Mouse (Mus musculus): Measurements from ENCODE around the gene Tbc1d15.
"Not testable (repeated sequence)": the region's sequence is repeated elsewhere in the genome, so short reads cannot be mapped to it uniquely, and the experiment has no call there.

Gene Tbc1d15

DNA sequence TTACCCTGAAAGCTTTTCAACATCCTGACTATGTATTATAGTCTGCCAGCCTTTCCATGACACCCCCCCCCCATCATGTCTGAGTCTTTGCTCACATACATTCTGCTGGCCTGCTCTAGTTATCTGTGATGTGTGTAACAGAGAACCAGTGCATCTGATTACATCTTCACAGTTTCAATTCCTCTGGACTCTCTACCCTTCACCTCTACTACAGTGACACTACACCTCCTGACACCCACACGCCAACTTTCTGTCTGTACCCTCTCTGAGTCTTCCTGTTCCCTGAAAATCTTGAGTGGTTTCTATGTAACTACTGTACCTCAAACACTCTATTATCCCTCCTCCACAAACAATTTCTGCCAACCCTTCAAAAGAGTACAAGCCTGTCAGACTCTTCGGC lies 5.8 kb downstream of the Tbc1d15 start:
- DNase-seq (ENCODE audit: low spot score), result no peak

DNA sequence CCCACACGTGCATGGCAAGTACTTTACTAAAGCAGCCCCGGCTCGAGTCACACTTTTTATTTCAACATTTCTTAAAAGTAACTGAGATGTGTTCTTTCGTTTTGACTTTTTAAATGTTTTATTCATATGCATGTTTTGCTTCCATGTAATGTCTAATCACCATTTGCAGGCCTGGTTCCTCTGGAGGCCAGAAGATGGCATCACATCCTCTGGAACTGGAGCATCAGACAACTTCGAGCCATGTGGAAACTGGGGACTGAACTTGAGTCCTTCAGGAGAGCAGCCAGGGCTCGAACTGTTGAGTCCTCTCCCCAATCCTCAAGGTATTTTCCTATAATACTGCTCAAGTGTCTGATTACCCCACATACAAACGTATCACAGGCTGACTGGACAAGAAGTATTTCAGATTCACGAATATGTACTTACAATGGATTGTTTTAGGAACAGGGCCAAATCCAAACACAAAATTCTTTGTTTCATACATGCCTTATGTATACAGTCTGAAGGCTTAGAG lies 10.1 kb downstream of the Tbc1d15 start:
- DNase-seq (ENCODE audit: low spot score), result no peak

DNA sequence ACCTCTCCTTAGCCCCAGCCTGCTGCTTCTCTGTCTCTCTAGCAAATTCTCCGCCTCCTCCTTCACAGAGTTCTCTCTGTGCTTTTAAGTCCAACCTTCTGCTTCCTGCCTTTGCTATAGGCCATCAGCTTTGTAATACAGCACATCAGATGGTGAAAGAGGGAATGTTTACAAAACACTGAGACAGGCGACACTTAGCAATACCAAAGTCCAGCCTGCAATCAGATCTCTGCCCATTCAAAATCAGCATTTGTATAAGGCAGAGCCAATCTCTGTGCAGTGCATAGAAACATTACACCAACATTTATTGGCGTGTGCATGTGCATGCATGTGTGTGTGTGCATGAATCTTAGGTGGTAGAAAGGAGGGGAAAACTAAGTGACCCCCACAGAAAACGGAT lies 13.3 kb downstream of the Tbc1d15 start:
- DNase-seq (ENCODE audit: low spot score), result no peak

DNA sequence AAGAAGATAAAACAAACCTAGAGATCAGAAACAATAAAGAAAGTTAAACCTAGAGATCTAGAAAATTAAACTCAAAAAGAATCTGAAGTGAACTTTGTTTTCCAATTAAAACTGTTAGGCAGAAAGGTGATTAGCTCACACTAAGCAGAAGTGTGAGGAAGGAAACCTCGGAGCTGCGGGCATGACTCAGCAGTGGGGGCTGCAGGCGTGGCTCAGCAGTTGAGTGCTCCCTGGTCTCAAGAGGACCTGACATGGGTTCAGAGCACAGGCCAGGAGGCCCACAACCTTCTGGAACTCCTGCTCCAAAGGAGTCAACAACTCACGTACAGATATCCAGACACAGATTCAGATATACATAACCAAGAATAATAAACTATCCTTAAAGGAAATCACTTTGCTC lies 14.5 kb downstream of the Tbc1d15 start:
- no peak for DNase-seq (ENCODE audit: low spot score)

DNA sequence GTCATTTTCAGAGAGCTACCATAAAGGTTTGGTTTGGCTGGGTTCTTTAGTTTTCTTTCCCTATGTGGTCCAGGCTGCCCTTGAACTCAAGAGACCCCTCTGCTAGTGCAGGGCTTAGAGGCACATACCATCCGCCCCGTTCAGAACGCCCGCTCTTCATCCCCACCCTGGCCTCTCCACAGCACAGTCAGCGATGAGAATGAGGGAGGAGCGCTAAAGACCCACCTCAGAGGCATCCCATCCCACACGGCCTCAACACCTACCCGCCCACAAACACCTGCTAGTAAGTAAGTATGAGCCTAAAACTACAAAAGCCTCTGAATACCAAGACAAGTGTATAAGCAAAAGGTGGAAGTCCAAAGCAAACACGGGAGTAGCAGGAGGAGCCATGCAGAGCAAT lies 15.8 kb downstream of the Tbc1d15 start:
- DNase-seq (ENCODE audit: low spot score), result no peak

DNA sequence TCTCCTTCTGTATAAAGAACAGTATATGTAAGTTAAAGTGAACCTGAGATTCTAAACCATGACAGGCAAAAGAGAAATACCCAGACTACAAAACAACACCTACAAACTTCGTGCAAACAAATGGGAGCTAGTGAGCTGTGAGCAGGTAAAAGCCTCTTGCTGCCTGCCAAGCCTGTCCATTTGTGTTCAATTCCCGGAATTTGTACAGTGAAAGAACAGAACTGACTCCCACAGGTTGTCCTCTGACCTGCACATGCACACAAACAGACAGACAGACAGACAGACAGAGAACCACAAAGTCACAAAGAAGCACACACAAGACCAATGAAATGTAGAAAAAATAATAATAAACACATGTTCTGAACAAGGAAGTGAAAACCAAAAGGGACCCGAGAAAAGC lies 17.5 kb downstream of the Tbc1d15 start:
- DNase-seq (ENCODE audit: low spot score), result no peak

DNA sequence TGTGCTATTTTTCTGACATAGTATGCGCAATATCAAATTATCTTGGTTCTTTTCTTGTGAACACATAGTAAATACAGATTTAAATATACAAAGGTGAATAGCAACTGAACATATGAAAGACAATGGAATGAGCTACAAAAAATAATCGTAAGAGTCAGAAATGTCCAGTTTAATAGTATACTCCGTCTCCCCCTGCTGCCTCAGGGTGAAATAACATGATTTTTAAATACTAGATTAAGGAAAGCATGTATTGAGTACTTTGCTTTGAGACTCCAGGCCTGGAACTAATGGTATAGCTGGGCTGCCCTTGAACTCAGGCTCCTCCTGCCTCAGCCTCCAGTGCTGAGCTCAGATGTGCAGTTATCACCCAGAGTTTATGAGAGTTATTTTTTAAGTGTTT lies 18.8 kb downstream of the Tbc1d15 start:
- DNase-seq (ENCODE audit: low spot score), result no peak

DNA sequence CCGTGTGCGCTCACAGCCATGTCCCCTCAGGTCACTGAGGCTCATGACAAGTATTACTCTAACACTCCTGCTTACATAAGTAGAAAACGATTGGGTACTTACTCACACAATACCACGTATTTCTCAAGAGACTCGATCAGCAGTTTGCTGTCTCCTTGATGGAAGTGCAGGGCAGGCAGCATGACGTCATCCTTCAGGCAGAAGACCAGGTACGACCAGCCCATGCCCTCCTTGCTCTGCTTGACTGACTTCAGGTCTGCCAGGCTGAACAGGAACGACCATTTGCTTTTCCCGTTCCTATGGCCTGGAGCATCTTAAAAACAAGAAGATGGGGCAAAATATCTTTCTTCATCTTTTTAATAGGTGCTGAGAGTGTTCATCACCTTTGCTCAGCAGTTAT lies 22.2 kb downstream of the Tbc1d15 start:
- DNase-seq (ENCODE audit: low spot score), result no peak

DNA sequence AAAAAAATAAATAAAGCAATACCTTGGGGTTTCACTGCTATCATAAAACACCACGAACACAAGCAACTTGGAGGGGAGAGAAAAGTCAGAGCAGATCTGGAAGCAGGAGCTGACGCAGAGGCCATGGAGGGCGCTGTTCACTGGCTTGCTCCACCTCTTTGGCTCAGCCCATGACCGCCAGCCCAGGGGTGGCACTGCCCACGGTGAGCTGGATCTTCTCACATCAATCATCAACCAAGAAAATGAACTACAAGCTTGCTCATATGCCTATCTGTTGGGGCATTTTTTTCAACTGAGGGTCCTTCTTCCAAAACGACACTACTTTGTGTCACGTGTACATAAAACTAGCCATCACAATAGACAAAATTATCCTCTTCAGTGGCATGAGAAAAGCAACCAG lies 24.7 kb downstream of the Tbc1d15 start:
- no peak for DNase-seq (ENCODE audit: low spot score)

DNA sequence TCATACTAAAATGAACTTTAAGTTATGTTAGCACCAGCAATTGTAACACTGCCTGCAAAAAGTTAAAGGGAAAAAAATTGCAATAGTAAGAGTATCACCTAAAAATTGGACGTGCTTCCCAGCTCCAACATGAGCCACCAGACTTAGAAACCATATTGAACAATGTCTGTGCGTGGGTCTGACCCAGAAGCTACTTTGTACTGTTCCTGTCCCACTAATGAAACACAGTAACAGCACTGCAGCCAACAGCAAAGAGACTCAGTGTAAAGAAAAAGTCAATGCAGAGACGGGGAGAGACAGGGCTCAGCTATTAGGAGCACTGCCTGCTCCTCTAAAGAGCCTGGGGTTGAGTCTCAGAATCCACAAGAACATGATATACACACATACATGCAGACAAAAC lies 27.4 kb downstream of the Tbc1d15 start:
- DNase-seq (ENCODE audit: low spot score), result no peak

DNA sequence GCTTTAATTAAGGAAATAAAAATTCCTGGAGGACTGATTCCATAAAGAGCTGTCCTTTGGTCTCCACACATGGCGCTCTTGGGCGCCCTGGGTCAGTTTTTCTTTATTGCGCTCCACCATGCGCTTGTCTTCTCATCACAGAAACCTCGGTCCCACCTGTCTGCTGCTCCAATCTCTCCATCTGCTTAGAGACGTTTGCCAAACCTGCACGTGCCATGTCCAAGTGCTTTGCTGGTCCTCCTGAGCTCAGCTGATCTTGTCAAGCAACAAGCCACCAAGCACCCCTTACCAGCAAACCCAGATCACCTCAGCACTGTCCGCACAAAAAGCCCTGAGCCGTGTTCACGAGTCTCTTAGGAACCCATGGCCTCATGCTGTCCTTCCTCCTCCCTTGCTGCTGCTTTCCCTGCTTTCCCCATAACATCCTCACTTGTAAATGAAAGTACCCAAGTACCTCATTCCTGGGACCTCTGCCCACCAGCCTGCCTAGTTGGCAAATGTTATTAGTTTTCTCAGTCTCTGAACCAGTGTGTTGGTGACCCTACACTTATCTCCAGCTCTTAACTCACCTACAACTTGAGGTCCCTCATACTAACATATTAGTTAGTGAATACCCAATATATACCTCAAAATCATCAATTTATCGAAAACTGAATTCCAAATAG lies 38.2 kb downstream of the Tbc1d15 start:
- DNase-seq (ENCODE audit: low spot score), result no peak

DNA sequence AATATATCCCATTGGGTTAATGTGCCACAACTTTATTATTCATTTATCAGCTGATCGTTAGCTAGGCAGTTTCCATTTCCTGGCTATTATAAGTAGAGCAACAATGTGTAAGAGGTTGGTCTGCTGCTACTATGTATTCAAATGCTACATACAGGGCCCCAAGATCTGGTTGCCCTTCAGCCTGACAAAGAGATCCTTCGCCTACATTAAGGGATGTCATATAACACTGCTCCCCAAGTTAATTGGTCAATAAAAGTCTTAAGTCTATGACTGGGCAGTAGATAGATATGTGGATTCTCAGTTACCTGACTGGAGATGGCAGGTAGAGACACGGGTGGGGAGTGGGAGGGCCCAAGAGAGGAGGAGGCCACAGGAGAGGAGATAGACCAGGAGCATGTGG lies 45.4 kb downstream of the Tbc1d15 start:
- DNase-seq (ENCODE audit: low spot score), result no peak

DNA sequence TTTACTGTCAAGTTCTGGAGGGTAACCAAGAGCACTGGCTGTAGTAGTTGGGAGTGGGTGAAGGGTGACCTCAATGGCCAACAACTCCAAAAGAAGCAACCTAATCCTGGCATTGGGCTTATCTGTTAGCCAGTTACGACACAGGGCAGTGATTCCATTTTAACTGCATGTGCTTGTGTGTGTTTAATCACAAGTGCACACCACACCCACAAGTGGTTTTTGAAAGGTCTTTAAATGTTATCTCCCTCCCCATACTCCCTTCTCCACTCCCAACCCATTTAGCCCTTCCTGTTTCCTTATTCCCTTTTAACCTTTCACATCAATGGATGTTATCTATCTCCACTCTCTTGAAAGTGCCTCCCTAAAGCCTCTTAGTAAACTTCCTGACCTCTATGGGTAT lies 46.0 kb downstream of the Tbc1d15 start:
- DNase-seq (ENCODE audit: low spot score), result no peak

DNA sequence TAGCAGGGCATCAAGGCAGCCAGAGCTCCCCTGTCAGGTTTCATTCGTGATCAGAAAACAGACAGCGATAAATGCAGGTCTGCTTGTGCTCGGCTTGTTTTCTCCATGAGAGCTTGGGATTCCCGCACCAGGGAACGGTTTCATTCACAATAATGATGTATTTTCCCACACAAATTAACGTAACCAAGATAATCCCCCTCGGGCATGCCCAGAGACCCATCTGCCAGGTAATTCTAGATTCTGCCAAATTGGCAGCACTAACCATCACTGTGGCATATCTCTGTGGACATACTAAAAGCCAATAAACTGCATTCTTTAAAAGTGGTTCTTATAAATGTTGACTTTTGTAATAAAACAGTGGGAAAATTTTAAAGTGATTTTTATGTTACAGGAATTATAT lies 60.1 kb downstream of the Tbc1d15 start:
- DNase-seq (ENCODE audit: low spot score), result no peak

DNA sequence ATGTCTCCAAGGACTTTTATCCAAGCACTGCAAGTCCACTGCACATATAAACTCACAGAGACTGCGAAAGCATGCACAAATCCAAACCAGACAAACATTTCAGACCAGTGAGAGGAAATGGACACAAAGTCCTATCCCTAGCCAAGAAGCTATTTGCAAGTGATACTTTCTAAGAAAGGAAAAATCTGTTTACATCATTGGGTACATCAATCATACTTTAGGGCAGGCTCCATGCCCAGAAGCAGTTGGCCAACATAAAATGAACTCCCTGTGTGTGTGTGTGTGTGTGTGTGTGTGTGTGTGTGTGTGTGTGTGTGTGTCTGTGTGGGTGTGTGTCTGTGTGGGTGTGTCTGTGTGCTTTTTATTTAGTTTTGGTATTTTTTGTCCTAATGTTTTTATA lies 63.9 kb downstream of the Tbc1d15 start:
- DNase-seq (ENCODE audit: low spot score), result no peak

DNA sequence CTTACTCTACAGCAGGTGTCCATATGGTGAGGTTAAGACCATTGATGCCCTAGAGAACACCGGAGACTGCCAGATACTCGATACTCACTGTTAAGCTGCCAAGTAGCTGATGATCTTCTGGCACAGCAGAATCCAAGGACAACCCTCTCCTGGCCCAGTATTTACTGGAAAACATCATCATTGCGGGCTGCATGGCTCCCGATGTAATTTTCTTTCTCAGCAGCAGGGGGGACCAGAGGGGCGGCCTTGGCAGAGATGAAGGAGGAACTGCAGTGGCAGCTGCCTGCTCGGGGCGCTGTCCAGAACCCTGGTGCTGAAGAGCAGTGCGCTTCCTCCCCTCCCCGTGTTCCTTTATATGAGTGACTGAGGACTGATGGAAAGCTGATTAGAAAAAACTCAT lies 66.6 kb downstream of the Tbc1d15 start, which contains the start of gene Tph2:
TSS of gene Tph2 (minus strand) at position 326 of the 400 bp plus-strand sequence.
- DNase-seq (ENCODE audit: low spot score), result peak; percentile 83

DNA sequence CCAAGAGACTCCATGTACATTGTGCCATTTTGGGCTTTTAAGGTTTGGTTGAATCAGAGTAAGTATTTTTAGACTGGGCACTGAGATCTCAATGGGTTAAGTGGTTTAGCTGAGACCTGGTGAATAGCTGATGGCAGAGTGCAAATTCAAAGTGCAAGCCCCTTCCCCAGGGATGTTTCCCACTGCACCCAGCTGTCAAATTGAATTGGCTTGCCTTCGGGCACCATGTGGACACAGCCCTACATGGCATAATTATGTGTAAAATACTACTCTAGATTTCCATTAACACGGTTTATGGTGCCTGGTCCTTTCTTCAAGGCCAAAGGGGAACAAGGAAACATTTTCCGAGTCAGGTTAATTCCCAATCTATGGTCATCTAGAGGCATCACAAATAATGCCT lies 70.2 kb downstream of the Tbc1d15 start:
- DNase-seq (ENCODE audit: low spot score), result no peak

DNA sequence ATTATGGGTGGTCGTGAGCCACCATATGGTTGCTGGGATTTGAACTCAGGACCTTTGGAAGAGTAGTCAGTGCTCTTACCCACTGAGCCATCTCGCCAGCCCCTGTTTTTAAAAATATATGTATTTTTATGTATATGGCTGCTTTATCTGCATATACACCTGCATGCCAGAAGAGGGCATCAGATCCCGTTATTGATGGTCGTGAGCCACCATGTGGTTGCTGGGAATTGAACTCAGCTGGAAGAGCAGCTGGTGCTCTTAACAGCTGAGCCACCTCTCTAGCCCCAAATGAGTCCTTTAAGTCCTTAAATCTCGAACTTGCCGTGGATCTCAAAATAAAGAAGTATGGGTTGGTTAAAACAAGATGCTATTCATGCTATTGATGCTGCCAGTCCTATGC lies 73.2 kb downstream of the Tbc1d15 start:
- not testable (repeated sequence) for DNase-seq (ENCODE audit: low spot score)

DNA sequence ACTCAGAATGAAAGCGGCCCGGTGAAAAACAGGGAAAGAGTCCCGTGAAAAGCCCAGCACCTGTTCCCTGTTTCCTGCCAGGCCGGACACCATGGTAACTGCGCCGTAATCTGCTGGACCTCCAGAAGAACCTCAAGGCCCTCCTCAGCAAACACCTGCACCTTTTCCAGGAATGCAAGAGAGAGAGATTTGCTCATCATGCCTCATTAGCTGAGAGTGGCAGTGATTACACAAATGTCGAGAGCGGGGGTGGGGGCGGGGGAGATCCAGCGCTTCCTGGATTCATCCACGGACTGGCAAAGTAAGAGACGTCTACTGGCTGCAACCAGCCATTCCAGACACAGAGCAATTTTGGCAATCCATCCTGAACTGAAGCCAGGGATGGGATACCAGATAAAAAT lies 75.7 kb downstream of the Tbc1d15 start:
- no peak for DNase-seq (ENCODE audit: low spot score)

DNA sequence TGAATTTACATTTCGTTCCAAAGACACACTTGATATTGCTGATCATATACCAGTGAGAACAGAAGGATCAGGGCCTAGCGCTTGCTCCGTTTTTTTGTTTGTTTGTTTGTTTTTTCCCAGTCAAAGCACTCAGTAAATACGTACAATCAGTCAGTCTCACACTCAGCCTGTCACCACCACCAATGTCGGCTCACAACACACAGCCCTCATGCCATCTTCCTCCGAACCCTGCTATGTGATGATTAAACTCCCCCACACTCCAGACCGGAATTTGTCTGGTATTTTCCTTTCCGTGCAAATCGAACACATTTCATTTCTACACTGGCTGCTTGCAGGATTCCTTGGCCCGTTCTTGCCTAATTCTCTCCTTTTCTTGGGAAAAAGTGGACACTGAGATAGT lies 77.9 kb downstream of the Tbc1d15 start:
- DNase-seq (ENCODE audit: low spot score), result no peak

DNA sequence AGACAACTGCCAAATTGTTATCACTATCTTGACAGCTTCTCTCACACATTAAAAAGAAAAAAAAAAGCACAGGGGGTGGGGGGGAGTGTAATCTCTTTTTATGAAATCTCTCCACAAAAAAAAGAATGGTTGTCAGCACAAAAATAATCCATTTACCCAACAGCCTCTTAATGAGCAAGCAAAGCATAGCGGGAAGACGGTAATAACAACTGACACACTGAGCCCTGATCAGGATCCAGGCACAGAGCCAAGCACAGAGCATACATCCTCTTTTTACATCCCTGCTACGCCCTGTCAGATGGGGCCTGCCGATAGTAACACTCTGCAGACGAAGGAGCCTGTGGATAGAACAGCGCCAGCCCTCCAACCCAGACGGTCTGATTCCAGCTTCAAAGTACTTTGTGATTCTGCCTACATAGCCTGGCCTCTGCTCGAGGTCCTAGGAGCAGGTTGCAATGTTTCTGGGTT lies 79.9 kb downstream of the Tbc1d15 start:
- no peak for DNase-seq (ENCODE audit: low spot score)

DNA sequence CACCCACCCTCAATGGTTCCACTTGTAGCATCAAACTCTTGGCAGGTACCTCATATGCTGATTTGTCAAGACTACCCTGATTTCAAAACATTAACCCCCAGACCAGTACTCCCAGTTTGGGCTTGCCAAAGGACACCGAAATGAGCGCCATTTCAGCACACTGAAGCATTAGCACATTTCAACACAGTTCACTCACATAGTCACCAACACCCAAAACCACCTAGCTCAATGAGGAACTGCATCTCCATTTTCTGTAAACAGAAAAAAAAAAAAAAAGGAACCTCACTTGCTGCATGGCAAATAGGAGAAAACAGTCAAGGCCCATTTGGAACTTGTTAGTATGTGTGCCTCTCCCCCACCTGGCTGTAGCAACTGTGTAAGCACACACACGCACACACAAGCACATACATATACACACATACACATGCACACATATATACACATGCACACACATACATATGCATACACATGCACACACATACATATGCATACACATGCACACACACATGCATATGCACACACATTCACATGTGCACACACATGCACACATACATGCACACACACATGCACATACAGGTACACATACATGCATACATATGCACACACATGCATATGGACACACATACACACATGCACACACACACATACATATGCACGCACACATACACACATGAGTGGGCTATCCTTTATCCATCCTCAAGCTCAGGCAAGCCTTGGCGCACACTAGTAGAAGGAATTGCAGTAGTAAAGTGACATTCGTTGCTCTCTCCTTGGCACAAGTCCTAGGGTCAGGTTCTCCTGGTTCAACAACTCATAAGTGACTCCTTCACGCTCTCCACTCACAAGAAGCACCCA lies 80.5 kb downstream of the Tbc1d15 start:
- DNase-seq (ENCODE audit: low spot score), result no peak

DNA sequence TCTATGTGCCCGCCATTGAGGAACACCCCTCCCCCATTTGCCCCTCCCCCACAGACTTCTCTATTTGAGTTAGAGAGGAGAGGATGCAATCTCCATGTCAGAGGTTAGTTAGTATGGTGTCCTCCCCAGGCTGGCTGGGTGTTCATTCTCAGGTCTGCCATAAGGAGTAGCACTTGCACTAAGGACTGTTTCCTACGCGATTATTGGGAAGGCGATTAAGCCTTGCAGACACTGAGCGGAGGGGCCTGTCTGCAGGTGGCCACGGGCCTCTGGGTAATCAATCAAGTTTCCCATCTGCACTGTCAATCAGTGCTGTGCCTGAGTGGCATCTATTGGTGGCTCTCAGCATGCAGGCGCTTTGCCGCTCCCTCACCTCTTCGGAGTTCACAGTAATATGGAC lies 81.9 kb downstream of the Tbc1d15 start:
- DNase-seq (ENCODE audit: low spot score), result peak; percentile 23
